Mouse (Mus musculus) cerebellum, adult 9-10 months (tissue): ENCODE data around the gene Samsn1.
"Not testable (repeated sequence)": the region's sequence is repeated elsewhere in the genome, so short reads cannot be mapped to it uniquely, and the experiment has no call there.

Experiments
- DNase-seq: peaks from one replicate; pipeline ENCODE4 v3.0.0; 2022

Gene Samsn1

GRCm38 (mm10) chr16:75872241-75872640 is 149.8 kb downstream of the Samsn1 start:
- DNase-seq: no peak

GRCm38 (mm10) chr16:75867400-75867799 is 154.7 kb downstream of the Samsn1 start:
- DNase-seq: no peak

GRCm38 (mm10) chr16:75865505-75865904 is 156.6 kb downstream of the Samsn1 start:
- no peak for DNase-seq

GRCm38 (mm10) chr16:75864673-75865072 is 157.4 kb downstream of the Samsn1 start:
- DNase-seq: no peak

- DNase-seq: no peak
Measured at GRCm38 (mm10) chr16:75856343-75856742, 165.7 kb downstream of the Samsn1 start.

- no peak for DNase-seq
Measured at GRCm38 (mm10) chr16:75855402-75855801, 166.7 kb downstream of the Samsn1 start.

GRCm38 (mm10) chr16:75853556-75854271 is 168.4 kb downstream of the Samsn1 start:
- no peak for DNase-seq

GRCm38 (mm10) chr16:75852485-75852884 is 169.6 kb downstream of the Samsn1 start:
- DNase-seq: no peak

GRCm38 (mm10) chr16:75849039-75849438 is 173.0 kb downstream of the Samsn1 start:
- no peak for DNase-seq

GRCm38 (mm10) chr16:75843653-75844062 is 178.4 kb downstream of the Samsn1 start:
- DNase-seq: no peak

- DNase-seq: no peak
Measured at GRCm38 (mm10) chr16:75843031-75843430, 179.1 kb downstream of the Samsn1 start.

- DNase-seq: no peak
Measured at GRCm38 (mm10) chr16:75842569-75842968, 179.5 kb downstream of the Samsn1 start.

GRCm38 (mm10) chr16:75837728-75838451 is 184.2 kb downstream of the Samsn1 start:
- no peak for DNase-seq

GRCm38 (mm10) chr16:75831390-75831789 is 190.7 kb downstream of the Samsn1 start:
- DNase-seq: no peak

- not testable (repeated sequence) for DNase-seq
Measured at GRCm38 (mm10) chr16:75826949-75827348, 195.1 kb downstream of the Samsn1 start.

- no peak for DNase-seq
Measured at GRCm38 (mm10) chr16:75826498-75826897, 195.6 kb downstream of the Samsn1 start.

- DNase-seq: no peak
Measured at GRCm38 (mm10) chr16:75823226-75823625, 198.9 kb downstream of the Samsn1 start.

- no peak for DNase-seq
Measured at GRCm38 (mm10) chr16:75820963-75821362, 201.1 kb downstream of the Samsn1 start.
